In genomic region chr1:155650121-155650846, GRCm38 (mm10) we compare ENCODE assay signal across 11 mouse cellular contexts.
DNase-seq lines count a peak whose midpoint lies in the region; TF ChIP-seq lines count a peak whose summit lies in the region.
"Had no signal": no experiment of that assay in that cellular context is flagged by ENCODE, and none has a peak within 500 bp of the region (broad histone marks: within the 10 kb centered on the region; RNA-seq: fewer than 3 reads in every experiment).

No protein-coding gene starts in this region.

- DNase-seq in gastrocnemius, adult 18-20 months (ENCODE audit: low spot score), result peak; percentile 6
- DNase-seq in gastrocnemius, adult 2 months, result no peak
- no peak for DNase-seq in layer of hippocampus, adult 2 months (ENCODE audit: low spot score in 2 of 2)
- no peak for DNase-seq in layer of hippocampus, adult 8-10 months (ENCODE audit: low spot score in 2 of 2)
- DNase-seq in cerebellum, adult 18-20 months, result peak; percentile 30 to 53
- DNase-seq in lung, postnatal 36 days, result peak; percentile 2
- DNase-seq in adrenal gland, adult 18-20 months (ENCODE audit: low spot score in 2 of 2), result no peak
- DNase-seq in ovary, postnatal 10 days (ENCODE audit: low spot score), result no peak
- DNase-seq: B cell, adult 2 months; right cerebral cortex, adult 18-20 months; thymus, adult 2 months had no signal

- intact Hi-C loops in gastrocnemius, adult 2 months (cut with DNase I), result no loop called here

- H3K4me3 ChIP-seq in gastrocnemius, adult 2 months, result no peak overlapping the region
- no peak overlapping the region for H3K4me3 ChIP-seq in layer of hippocampus, adult 2 months

- H3K27ac ChIP-seq in gastrocnemius, adult 2 months, result no peak overlapping the region
- peak overlapping the region; percentile 28; the same call in 1 of the 2 replicates for H3K27ac ChIP-seq in layer of hippocampus, adult 2 months

- no peak for TF ChIP-seq CTCF in gastrocnemius, adult 2 months (IDR thresholded peaks at IDR 0.05)
- TF ChIP-seq CTCF in layer of hippocampus, adult 2 months (conservative IDR thresholded peaks at IDR 0.05), result no peak

Comparison
In these comparisons a context has a peak if more than half of its experiments do, and no peak if none do; other contexts are left out.
1. DNase-seq: peak in gastrocnemius, adult 18-20 months (single experiment), cerebellum, adult 18-20 months (2 of 2) and lung, postnatal 36 days (single experiment); none in gastrocnemius, adult 2 months (single experiment), layer of hippocampus, adult 2 months (0 of 2), layer of hippocampus, adult 8-10 months (0 of 2), adrenal gland, adult 18-20 months (0 of 2) and ovary, postnatal 10 days (single experiment).